ENCODE assay signal across 21 mouse cellular contexts in genomic region chr4:128550756-128551155, GRCm38 (mm10). TPM values are rescaled to one million over a fixed set of nuclear protein-coding genes. Genes with fewer than 3 reads are reported as not detected.
DNase-seq lines count a peak whose midpoint lies in the region; ATAC-seq lines count a peak whose summit lies in the region.
"Had no signal": no experiment of that assay in that cellular context is flagged by ENCODE, and none has a peak within 500 bp of the region (broad histone marks: within the 10 kb centered on the region; RNA-seq: fewer than 3 reads in every experiment).

No protein-coding gene starts in this region.

- no peaks in the 10 kb centered on the region for H3K4me1 ChIP-seq in forebrain, embryonic 15.5 days
- H3K4me1 ChIP-seq: embryonic facial prominence, embryonic 10.5 days; embryonic facial prominence, embryonic 12.5 days; forebrain, embryonic 13.5 days had no signal

- H3K27ac ChIP-seq in forebrain, embryonic 15.5 days (replicated peaks) = no peak overlapping the region
- H3K27ac ChIP-seq: embryonic facial prominence, embryonic 10.5 days; embryonic facial prominence, embryonic 12.5 days; forebrain, embryonic 13.5 days had no signal

- no peak for ATAC-seq in forebrain, embryonic 15.5 days (replicated peaks)
- ATAC-seq: activated CD4-positive, CD25-positive, alpha-beta regulatory T cell, adult 4 months; CD4-positive, CD25-positive, alpha-beta regulatory T cell, adult 4 months; forebrain, embryonic 13.5 days; forebrain, embryonic 16.5 days; Patski had no signal

- no peak overlapping the region for H3K4me3 ChIP-seq in forebrain, embryonic 15.5 days
- H3K4me3 ChIP-seq: embryonic facial prominence, embryonic 10.5 days; embryonic facial prominence, embryonic 12.5 days; forebrain, embryonic 13.5 days had no signal

- no peak overlapping the region for H3K9ac ChIP-seq in forebrain, embryonic 15.5 days (replicated peaks)
- H3K9ac ChIP-seq: embryonic facial prominence, embryonic 12.5 days; forebrain, embryonic 13.5 days had no signal

- no peaks in the 10 kb centered on the region for H3K27me3 ChIP-seq in forebrain, embryonic 15.5 days
- H3K27me3 ChIP-seq: embryonic facial prominence, embryonic 12.5 days; forebrain, embryonic 13.5 days had no signal

- no peak overlapping the region for H3K4me2 ChIP-seq in forebrain, embryonic 15.5 days (replicated peaks)
- H3K4me2 ChIP-seq: embryonic facial prominence, embryonic 12.5 days; forebrain, embryonic 13.5 days had no signal

- peaks cover 16% of the 10 kb centered on the region; the same call in 1 of the 2 replicates for H3K36me3 ChIP-seq in forebrain, embryonic 15.5 days
- H3K36me3 ChIP-seq: embryonic facial prominence, embryonic 10.5 days; embryonic facial prominence, embryonic 12.5 days; G1E had no signal

- DNase-seq in adrenal gland, adult (ENCODE audit: inconsistent age in 2 of 2, low spot score in 1 of 2) = peak; percentile 79 to 83
- DNase-seq in adrenal gland, postnatal 4 days (ENCODE audit: low spot score in 2 of 2) = no peak
- DNase-seq in adrenal gland, postnatal 10 days = peak; percentile 53
- peak; percentile 35 for DNase-seq in adrenal gland, postnatal 25 days
- no peak for DNase-seq in heart, adult 18-20 months
- DNase-seq in lung, adult 18-20 months = no peak
- DNase-seq: B cell, adult 2 months; cerebellum, adult 11-12 months; cerebellum, adult 2 months; cerebellum, adult 9-10 months; cerebellum, postnatal 10 days; cerebellum, postnatal 25 days had no signal

- no peaks in the 10 kb centered on the region for H3K9me3 ChIP-seq in forebrain, embryonic 15.5 days
- H3K9me3 ChIP-seq: embryonic facial prominence, embryonic 10.5 days; embryonic facial prominence, embryonic 12.5 days; forebrain, embryonic 13.5 days had no signal

- 91% methylated on average over 6 of the region's 6 CpGs for WGBS in forebrain, embryonic 15.5 days

RNA-seq across cellular contexts. Expression of gene Zscan20, which starts 59.1 kb away (rescaled TPM):
- total RNA-seq in adrenal gland, postnatal 4 days (2021) = 1 to 10 TPM; 5.9 to 7.6 TPM
- 1 to 10 TPM; 4.3 to 5.6 TPM for total RNA-seq in adrenal gland, postnatal 10 days (2021)
- 7.8 and 10.7 TPM in 2 replicates for total RNA-seq in adrenal gland, postnatal 25 days (2021)
- polyA plus RNA-seq in forebrain, embryonic 15.5 days (2015; fragmentation: Nextera tagmentation; extraction: Ambion mirVana) = 5.4 and 5.5 TPM in 2 replicates
- 1 to 10 TPM; 6.0 to 6.1 TPM for total RNA-seq in heart, adult 18-20 months (2021)

Comparison
In these comparisons a context has a peak if more than half of its experiments do, and no peak if none do; other contexts are left out.
1. DNase-seq: peak in adrenal gland, adult (2 of 2), adrenal gland, postnatal 10 days (single experiment) and adrenal gland, postnatal 25 days (single experiment); none in adrenal gland, postnatal 4 days (0 of 2), heart, adult 18-20 months (0 of 2) and lung, adult 18-20 months (0 of 2).